Mouse (Mus musculus) kidney, postnatal 4 days (tissue): ENCODE results near the gene Lypla2.

Source experiments
- DNase-seq, 2 experiments: peaks; one replicate each; pipeline ENCODE4 v3.0.0; 2021; ENCODE audit warnings: mixed read lengths in 2 of 2

Gene Lypla2

DNA sequence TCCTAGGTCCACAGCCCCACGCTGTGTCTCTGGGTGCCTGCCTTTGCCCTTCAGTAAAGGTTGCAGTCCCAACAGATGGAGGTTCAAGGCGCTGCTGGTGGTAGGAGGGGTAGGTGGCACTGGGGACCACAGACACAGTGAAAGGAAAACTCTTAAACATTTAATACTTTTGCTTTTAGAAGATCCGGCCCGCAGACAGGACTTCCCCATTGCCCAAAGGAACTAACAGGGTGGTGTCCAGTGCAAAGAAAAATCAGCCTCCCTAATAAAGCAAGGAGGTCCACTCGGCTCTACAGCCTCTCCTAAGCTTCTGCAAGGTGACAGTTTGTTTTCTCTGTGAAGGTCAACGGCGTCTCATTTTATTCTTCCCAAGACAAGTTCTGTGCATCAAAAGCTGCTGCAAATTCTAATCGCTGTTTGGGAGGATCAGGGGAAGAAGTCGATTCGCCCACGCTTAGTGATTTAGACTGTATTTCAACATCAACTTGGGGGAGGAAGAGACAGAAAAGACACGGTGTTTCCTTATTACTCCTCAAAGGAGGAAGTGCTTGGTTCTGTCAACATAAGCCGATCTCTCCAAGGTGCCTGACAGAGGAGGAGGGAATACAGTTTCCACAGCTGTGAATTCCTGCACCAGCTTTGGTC lies 53.7 kb downstream of the Lypla2 start:
- DNase-seq = no peak
